Mouse (Mus musculus) intestine, embryonic 15.5 days (tissue): ENCODE measurements around the gene Tma7. TPM values are rescaled to one million over a fixed set of nuclear protein-coding genes. Genes with fewer than 3 reads are reported as not detected.

Experiments
- ATAC-seq: fragments of 200-750 bp; cut with Nextera tagmentation; 2 replicates; pipeline ENCODE4 v1.8.0; 2017; ENCODE audit warnings: moderate TSS enrichment, moderate library complexity
- H3K27ac ChIP-seq: fragments of 300-500 bp; sonication (generic); 2 replicates; pipeline ENCODE4 v1.5.1; 2015; ENCODE audit warnings: mild to moderate bottlenecking, inconsistent platforms
- H3K27me3 ChIP-seq: fragments of 300-500 bp; sonication (generic); replicated peaks from 2 replicates; pipeline ENCODE4 v1.6.1; 2015; ENCODE audit warnings: inconsistent platforms
- H3K36me3 ChIP-seq: fragments of 300-500 bp; sonication (generic); 2 replicates; pipeline ENCODE4 v1.6.1; 2015; ENCODE audit warnings: inconsistent platforms
- H3K4me1 ChIP-seq: fragments of 300-500 bp; sonication (generic); replicated peaks from 2 replicates; pipeline ENCODE4 v1.6.1; 2015; ENCODE audit warnings: inconsistent platforms
- H3K4me2 ChIP-seq: fragments of 300-500 bp; sonication (generic); replicated peaks from 2 replicates; pipeline ENCODE4 v1.6.1; 2015; ENCODE audit warnings: mild to moderate bottlenecking, inconsistent platforms
- H3K4me3 ChIP-seq: fragments of 300-500 bp; sonication (generic); replicated peaks from 2 replicates; pipeline ENCODE4 v1.5.1; 2015; ENCODE audit warnings: inconsistent platforms
- H3K9ac ChIP-seq: fragments of 300-500 bp; sonication (generic); 2 replicates; pipeline ENCODE4 v1.6.1; 2015; ENCODE audit warnings: inconsistent platforms
- H3K9me3 ChIP-seq: fragments of 300-500 bp; sonication (generic); 2 replicates; pipeline ENCODE4 v1.6.1; 2016; ENCODE audit warnings: inconsistent platforms
- WGBS: fragments of 180-500 bp; shearing (Covaris S2); methylation state at CpG from one replicate; pipeline ENCODE4 v1.1.7; 2015; 5-methylcytosine and 5-hydroxymethylcytosine counted together
- polyA plus RNA-seq: library from polyadenylated mRNA; unstranded; fragments of >200 nt; fragmentation: Nextera tagmentation; extraction: Ambion mirVana; gene quantifications from 2 replicates; pipeline ENCODE4 v1.2.1, GENCODE M21; 2015

The Tma7 gene
- polyA plus RNA-seq, 1 experiment from 2014 or later: 707 TPM

DNA sequence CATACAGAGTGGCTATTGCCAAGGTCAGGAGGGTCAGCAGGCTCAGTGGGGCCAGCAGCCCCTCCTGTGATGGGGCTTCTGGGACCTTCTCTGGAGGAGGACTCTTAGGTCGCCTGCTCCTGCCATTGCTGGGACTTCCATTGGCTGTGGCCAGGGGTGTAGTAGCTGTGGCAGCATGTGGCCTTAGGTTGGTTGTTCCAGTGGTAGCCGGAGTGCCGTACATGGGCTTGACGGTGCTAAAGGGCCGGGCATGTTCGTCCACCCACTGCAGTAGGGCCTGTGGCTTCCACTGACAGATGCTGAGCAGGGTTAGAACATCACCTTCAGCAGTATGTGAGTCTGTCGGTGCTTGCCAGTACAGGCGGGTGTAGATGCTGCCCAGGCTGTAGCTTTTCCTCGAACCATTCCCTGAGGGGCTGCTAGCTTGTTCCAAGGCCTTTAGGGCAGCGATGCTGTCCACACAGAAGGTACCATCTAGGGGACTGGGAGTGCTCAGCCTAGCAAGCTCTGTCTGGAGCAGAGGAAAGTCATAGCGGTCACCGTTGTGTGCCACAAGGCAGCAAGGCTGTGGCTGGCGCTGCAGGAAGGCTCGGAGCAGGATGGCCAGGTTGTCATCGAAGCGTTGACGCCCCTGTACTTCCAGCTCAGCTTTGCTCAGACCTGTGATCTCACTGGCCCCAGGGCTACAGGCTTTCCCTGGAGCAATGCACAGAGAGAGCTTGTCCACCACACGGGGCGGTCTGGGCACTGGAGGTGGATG lies 24.2 kb downstream of the Tma7 start:
- peak overlapping the region; percentile 43 for H3K4me3 ChIP-seq
- H3K9ac ChIP-seq: peak overlapping the region; percentile 51
- 92% methylated on average over 19 of the region's 19 CpGs for WGBS

GRCm38 (mm10) chr9:109057543-109057942 lies 24.8 kb downstream of the Tma7 start:
- H3K9ac ChIP-seq: no peak overlapping the region
- no peaks in the 10 kb centered on the region for H3K9me3 ChIP-seq
- H3K4me2 ChIP-seq: no peak overlapping the region
- H3K27me3 ChIP-seq: no peaks in the 10 kb centered on the region
- peaks cover 24% of the 10 kb centered on the region for H3K36me3 ChIP-seq
- H3K4me1 ChIP-seq: peaks cover 19% of the 10 kb centered on the region
- H3K4me3 ChIP-seq: no peak overlapping the region
- no peak overlapping the region for H3K27ac ChIP-seq
- 95% methylated on average over 5 of the region's 5 CpGs for WGBS
- no peak for ATAC-seq

More for the DNA sequence above, 24.2 kb downstream of the Tma7 start:
- H3K36me3 ChIP-seq: peaks cover 24% of the 10 kb centered on the region
- ATAC-seq: no peak
- H3K4me1 ChIP-seq: peaks cover 19% of the 10 kb centered on the region
- peak overlapping the region; percentile 74 for H3K4me2 ChIP-seq
- H3K27ac ChIP-seq: peak overlapping the region; percentile 94; the same call in 1 of the 2 replicates
- H3K9me3 ChIP-seq: no peaks in the 10 kb centered on the region
- no peaks in the 10 kb centered on the region for H3K27me3 ChIP-seq

- Histone ChIP-seq H3K4me2 (no peak overlapping the region), H3K9ac (no peak overlapping the region)
- WGBS: 85% methylated on average over 4 of the region's 4 CpGs
Measured at GRCm38 (mm10) chr9:109056916-109057315, 25.5 kb downstream of the Tma7 start.

DNA sequence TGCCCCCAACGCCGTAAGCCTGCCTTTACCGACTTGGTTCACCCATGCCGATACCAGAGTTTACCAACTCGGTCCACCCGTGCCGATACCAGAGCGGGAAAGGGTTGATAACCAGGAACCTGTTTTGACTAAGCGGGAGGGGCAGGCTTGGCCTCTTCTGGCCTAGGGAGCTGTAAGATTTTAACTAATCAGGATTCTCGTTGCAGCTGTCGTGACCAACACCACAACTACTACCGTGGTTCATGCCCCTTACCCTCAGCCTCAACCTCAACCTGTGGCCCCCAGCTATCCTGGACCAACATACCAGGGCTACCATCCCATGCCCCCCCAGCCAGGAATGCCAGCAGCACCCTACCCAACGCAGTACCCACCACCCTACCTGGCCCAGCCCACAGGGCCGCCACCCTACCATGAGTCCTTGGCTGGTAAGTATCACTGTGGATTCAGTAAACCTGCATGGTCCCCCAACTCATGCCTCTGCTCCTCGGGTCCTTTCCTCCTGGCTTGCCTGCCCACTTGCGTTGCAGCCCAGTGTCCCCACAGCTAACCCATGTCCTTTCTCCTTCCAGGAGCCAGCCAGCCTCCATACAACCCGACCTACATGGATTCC lies 26.2 kb downstream of the Tma7 start:
- H3K4me2 ChIP-seq: no peak overlapping the region
- H3K9me3 ChIP-seq: no peaks in the 10 kb centered on the region
- 91% methylated on average over 17 of the region's 17 CpGs for WGBS
- no peak overlapping the region for H3K9ac ChIP-seq
- peaks cover 24% of the 10 kb centered on the region for H3K36me3 ChIP-seq
- H3K27ac ChIP-seq: no peak overlapping the region
- ATAC-seq: no peak
- H3K4me1 ChIP-seq: peaks cover 19% of the 10 kb centered on the region
- no peak overlapping the region for H3K4me3 ChIP-seq
- H3K27me3 ChIP-seq: no peaks in the 10 kb centered on the region

More at GRCm38 (mm10) chr9:109056916-109057315, 25.5 kb downstream of the Tma7 start:
- Histone ChIP-seq H3K4me1 (peaks cover 19% of the 10 kb centered on the region), H3K36me3 (peaks cover 24% of the 10 kb centered on the region), H3K9me3 (no peaks in the 10 kb centered on the region), H3K27ac (no peak overlapping the region), H3K27me3 (no peaks in the 10 kb centered on the region), H3K4me3 (no peak overlapping the region)
- ATAC-seq: no peak

DNA sequence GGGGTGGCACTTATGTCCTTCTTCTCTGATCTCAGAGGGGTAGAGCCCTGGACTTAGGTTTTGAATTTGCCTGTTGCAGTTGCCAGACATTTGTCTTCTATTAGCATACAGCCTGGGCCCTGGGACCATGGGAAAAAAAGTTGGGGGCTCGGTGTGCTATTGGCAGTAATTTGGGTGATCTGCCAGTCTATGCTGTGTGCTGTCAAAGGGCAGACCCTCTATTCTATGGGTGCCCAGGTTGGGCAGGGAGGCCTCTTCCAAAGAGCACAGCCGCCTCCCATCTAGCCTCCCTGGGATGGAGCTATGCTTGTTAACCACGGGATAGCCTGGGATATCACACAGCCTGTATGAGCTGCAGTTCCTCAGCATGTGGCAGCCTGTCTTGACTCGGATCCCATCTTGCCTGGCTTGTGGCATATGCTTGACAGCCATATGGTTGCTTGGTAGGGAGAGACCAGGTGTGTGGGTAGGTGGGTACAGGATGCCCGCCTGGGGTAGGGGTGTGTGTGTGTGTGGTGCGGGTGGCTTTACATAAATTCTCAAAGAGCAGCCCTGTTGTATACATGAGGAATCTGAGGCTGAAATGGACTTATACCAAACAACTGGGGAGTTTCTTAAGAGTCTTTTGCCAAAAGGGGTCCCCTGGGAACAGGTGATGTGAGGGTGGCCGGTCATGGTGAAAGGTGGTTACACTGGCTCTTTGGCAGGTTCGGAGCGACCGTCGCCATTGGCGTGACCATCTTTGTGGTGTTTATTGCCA lies 26.9 kb downstream of the Tma7 start:
- WGBS: 92% methylated on average over 12 of the region's 12 CpGs
- ATAC-seq: no peak
- H3K27me3 ChIP-seq: no peaks in the 10 kb centered on the region
- peaks cover 19% of the 10 kb centered on the region for H3K4me1 ChIP-seq
- no peak overlapping the region for H3K9ac ChIP-seq
- H3K4me3 ChIP-seq: peak overlapping the region; percentile 29
- no peaks in the 10 kb centered on the region for H3K9me3 ChIP-seq
- peak overlapping the region; percentile 57 for H3K4me2 ChIP-seq
- peaks cover 24% of the 10 kb centered on the region for H3K36me3 ChIP-seq
- peak overlapping the region; percentile 4; the same call in 1 of the 2 replicates for H3K27ac ChIP-seq

DNA sequence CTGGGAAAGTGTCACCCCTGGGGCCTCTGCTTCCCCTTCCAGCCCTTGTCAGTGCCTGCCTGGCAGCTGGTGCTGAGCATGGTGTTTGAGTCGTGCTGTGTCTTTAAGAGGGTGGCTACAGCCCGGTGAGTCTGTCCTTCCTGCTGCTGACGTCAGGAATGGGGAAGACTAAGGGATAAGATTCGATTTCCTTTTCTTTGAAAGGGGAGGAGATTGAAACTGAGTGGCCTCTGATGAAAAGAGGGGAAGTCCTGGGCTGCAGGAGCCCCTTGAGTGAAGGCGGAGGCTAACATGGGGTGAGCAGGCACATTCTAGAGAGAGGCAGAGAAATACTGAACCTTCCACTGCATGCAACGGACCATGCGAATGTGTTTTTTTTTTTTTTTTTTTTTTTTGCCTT lies 27.7 kb downstream of the Tma7 start:
- peak overlapping the region; percentile 37 for H3K9ac ChIP-seq

GRCm38 (mm10) chr9:109053851-109054250 lies 28.5 kb downstream of the Tma7 start:
- no peak overlapping the region for H3K27ac ChIP-seq
- 77% methylated on average over 6 of the region's 6 CpGs for WGBS
- peaks cover 19% of the 10 kb centered on the region for H3K36me3 ChIP-seq
- H3K9me3 ChIP-seq: no peaks in the 10 kb centered on the region
- no peak overlapping the region for H3K9ac ChIP-seq
- ATAC-seq: no peak
- H3K4me1 ChIP-seq: peaks cover 9% of the 10 kb centered on the region
- H3K4me2 ChIP-seq: no peak overlapping the region
- no peaks in the 10 kb centered on the region for H3K27me3 ChIP-seq
- H3K4me3 ChIP-seq: no peak overlapping the region

More for the DNA sequence above, 27.7 kb downstream of the Tma7 start:
- Histone ChIP-seq H3K27ac (peak overlapping the region; percentile 76), H3K4me3 (peak overlapping the region; percentile 29), H3K36me3 (peaks cover 19% of the 10 kb centered on the region), H3K4me1 (peaks cover 16% of the 10 kb centered on the region), H3K4me2 (peak overlapping the region; percentile 57), H3K27me3 (no peaks in the 10 kb centered on the region), H3K9me3 (no peaks in the 10 kb centered on the region)
- ATAC-seq: peak; percentile 81
- 5% methylated on average over 7 of the region's 7 CpGs for WGBS

DNA sequence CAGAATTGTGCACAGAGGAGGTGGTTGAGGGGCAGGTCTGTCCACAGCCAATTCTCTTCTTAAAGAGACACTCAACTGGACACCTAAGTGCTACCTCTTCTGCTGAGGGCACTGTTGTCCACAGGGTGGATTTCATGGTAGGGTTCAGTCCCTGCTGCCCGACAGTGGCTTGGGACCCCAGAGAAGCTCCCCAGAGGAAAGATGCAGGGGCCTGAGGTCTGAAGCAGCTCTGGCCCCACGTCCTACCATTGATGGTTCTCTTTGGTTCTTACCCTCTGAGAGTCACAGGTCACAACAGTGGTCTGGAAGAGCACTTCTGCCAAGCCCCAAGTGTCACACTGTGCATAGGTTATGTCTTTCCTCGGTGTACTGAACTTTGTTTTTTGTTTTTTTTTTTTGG lies 29.0 kb downstream of the Tma7 start:
- Histone ChIP-seq H3K4me3 (no peak overlapping the region), H3K36me3 (peaks cover 19% of the 10 kb centered on the region), H3K9me3 (no peaks in the 10 kb centered on the region), H3K27ac (no peak overlapping the region), H3K4me2 (no peak overlapping the region), H3K27me3 (no peaks in the 10 kb centered on the region), H3K9ac (no peak overlapping the region), H3K4me1 (peaks cover 4% of the 10 kb centered on the region)
- no peak for ATAC-seq
- 76% methylated on average over 3 of the region's 3 CpGs for WGBS

DNA sequence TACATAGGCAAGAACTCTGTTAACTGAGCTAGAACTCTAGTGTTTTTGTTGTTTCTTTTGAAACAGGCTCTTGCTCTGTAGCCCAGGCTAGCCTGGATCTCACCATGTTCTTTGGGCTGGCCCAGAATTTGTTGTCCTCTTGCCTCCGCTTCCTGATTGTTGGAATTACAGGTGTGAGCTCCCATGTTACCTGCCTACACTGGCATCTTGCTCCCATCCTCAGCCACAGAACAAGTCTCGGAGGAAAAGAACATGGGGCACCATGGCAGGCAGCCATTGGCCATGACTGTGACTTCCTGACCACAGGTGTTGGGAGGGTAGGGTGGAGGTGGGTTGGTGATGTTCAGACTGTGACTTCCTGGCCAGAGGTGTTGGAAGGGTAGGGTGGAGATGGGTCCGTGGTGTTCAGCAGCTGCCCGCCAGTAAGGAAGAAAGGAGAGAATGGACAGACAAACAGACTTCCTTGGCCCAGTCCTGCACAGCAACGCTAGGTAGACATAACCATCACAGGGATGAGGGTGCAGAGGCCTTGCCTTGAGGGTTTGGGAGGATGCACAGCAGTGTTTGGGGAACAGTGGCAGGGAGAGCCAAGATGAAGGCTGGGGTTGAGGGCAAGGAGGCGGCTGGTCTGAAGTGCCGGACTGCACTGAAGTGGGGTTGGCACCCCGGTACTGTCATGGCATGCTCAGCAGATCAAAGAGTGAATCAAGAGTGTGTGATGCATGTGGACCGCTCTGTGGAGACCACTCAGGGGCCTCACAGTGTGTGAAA lies 29.7 kb downstream of the Tma7 start:
- 90% methylated on average over 9 of the region's 9 CpGs for WGBS
- ATAC-seq: no peak
- peaks cover 4% of the 10 kb centered on the region for H3K4me1 ChIP-seq

GRCm38 (mm10) chr9:109051651-109052489 lies 30.5 kb downstream of the Tma7 start:
- 87% methylated on average over 10 of the region's 10 CpGs for WGBS
- peaks cover 4% of the 10 kb centered on the region for H3K4me1 ChIP-seq

More for the DNA sequence above, 29.7 kb downstream of the Tma7 start:
- no peak overlapping the region for H3K9ac ChIP-seq
- no peak overlapping the region for H3K4me2 ChIP-seq
- no peaks in the 10 kb centered on the region for H3K27me3 ChIP-seq
- H3K27ac ChIP-seq: no peak overlapping the region
- peaks cover 12% of the 10 kb centered on the region for H3K36me3 ChIP-seq
- no peak overlapping the region for H3K4me3 ChIP-seq
- H3K9me3 ChIP-seq: no peaks in the 10 kb centered on the region

DNA sequence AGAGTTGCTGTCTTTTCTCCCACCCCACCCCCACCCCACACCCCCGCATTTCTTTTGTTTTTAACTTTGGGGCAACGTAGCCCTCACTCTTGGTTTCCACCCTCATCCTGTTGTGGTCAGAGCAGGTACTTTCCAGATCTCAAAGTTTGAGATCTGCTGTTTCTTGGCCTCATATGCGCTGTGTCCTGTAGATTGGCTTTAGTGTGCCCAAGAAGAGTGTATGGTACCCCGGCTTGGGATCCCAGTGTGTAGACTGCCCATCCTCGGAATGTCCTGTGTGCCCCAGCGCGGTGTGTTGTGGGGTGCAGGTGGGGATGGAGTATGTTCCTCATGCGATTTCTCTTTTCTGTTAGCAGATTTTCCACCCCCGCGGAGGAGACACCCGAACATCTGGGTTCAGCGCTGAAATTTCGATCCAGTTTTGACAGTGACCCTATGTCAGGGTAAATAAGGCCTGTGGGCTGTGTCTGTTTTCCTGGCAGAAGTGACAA lies 31.3 kb downstream of the Tma7 start:
- Histone ChIP-seq H3K4me3 (no peak overlapping the region), H3K9me3 (no peaks in the 10 kb centered on the region), H3K4me2 (no peak overlapping the region), H3K27ac (no peak overlapping the region), H3K4me1 (peaks cover 4% of the 10 kb centered on the region), H3K36me3 (no peaks in the 10 kb centered on the region), H3K9ac (no peak overlapping the region), H3K27me3 (no peaks in the 10 kb centered on the region)
- WGBS: 88% methylated on average over 13 of the region's 13 CpGs
- no peak for ATAC-seq

More at GRCm38 (mm10) chr9:109051651-109052489, 30.5 kb downstream of the Tma7 start:
- no peak for ATAC-seq
- no peaks in the 10 kb centered on the region for H3K9me3 ChIP-seq
- no peak overlapping the region for H3K27ac ChIP-seq
- H3K9ac ChIP-seq: no peak overlapping the region
- no peaks in the 10 kb centered on the region for H3K27me3 ChIP-seq
- H3K4me3 ChIP-seq: no peak overlapping the region
- no peak overlapping the region for H3K4me2 ChIP-seq
- peaks cover 5% of the 10 kb centered on the region for H3K36me3 ChIP-seq
